ENCODE assay signal across 8 mouse cellular contexts in the genomic region with DNA sequence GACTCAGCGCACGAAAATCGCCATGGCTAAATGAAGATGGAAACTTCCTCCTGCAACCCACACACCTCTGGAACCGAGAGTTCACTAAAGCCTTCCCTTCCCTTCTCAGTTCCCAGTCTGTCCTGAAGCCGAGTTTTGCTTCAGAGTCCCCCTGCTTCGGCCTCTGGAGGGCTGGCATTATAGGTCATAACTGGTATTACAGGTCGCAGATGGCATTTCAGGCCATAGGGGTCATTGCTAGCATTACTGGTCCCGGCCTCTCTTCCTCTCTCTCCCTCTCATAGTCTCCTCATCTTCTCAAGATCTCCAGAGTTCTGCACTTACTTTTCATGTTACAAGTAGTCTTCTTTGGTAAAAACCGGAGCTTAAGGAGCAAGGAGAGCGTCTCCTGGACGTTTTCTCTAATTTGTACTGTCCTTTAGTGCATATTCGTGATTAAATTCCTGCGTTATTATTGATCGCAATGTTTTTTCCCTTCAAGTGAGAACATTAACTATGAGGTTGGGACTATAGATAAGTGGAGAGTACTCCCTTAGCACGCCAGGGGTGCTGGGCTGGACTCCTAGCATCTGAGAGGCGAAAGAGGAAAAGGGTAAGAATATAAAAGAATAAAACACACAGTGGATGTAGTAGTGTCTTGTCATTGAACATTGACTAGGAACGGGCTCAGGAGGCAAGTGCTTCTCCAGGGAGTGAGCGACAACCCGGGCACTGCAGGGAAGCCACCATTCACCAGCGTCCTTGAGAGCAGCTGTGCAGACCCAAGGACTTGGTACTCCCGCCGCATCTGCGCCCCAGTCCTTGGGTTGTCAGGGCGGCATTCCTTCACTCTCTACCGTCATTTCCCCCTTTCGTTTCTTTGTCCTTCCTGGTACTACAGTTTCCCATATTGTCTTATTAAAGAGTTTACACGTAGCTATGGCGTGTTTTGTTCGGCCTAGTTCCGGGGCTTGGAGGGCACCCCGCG. TPM values are rescaled to one million over a fixed set of nuclear protein-coding genes. Genes with fewer than 3 reads are reported as not detected.
A peak's percentile ranks its signal among the peaks of the same experiment; 100 is the strongest.
DNase-seq lines count a peak whose midpoint lies in the region; ATAC-seq and TF ChIP-seq lines count a peak whose summit lies in the region.

No protein-coding gene starts in this region.

- no peak for TF ChIP-seq POLR2A in small intestine, adult 2 months (IDR thresholded peaks at IDR 0.05; ENCODE audit: low read depth, low read length)

- H3K4me2 ChIP-seq in forebrain, embryonic 11.5 days (ENCODE audit: low read depth, low read length, severe bottlenecking) = peak overlapping the region; percentile 83
- H3K4me2 ChIP-seq in kidney, embryonic 15.5 days = peak overlapping the region; percentile 70

- peak overlapping the region; percentile 90 for H3K9ac ChIP-seq in forebrain, embryonic 11.5 days (ENCODE audit: low read length)
- peak overlapping the region; percentile 91 for H3K9ac ChIP-seq in kidney, embryonic 15.5 days

- ATAC-seq in forebrain, embryonic 11.5 days (replicated peaks; ENCODE audit: low FRiP score) = peak; percentile 61
- peak; percentile 44 for ATAC-seq in kidney, embryonic 15.5 days (replicated peaks; ENCODE audit: low FRiP score)
- peak; percentile 16 for ATAC-seq in megakaryocyte, adult 5-6 weeks (ENCODE audit: poor library complexity, severe bottlenecking)

- WGBS in forebrain, embryonic 11.5 days = 10% methylated on average over 32 of the region's 32 CpGs
- 14% methylated on average over 32 of the region's 32 CpGs for WGBS in kidney, embryonic 15.5 days
- 29% methylated on average over 32 of the region's 32 CpGs for WGBS in small intestine, adult 2 months

- no peaks in the 10 kb centered on the region; the same call in 1 of the 2 replicates for H3K27me3 ChIP-seq in forebrain, embryonic 11.5 days (ENCODE audit: control insufficient read depth, insufficient read depth, low read length)
- no peaks in the 10 kb centered on the region for H3K27me3 ChIP-seq in kidney, embryonic 15.5 days
- no peaks in the 10 kb centered on the region for H3K27me3 ChIP-seq in small intestine, adult 2 months (ENCODE audit: control insufficient read depth, insufficient read depth, low read length)

- H3K4me1 ChIP-seq in forebrain, embryonic 11.5 days (replicated peaks; ENCODE audit: control insufficient read depth, insufficient read depth, low read length) = no peaks in the 10 kb centered on the region
- H3K4me1 ChIP-seq in kidney, embryonic 15.5 days = peaks cover 41% of the 10 kb centered on the region
- peaks cover 6% of the 10 kb centered on the region for H3K4me1 ChIP-seq in small intestine, adult 2 months (ENCODE audit: control insufficient read depth, insufficient read depth, insufficient read length, low read length)

- intact Hi-C loops in left cerebral cortex, adult 2 months (cut with DNase I) = loop anchor here (2.0 to 5.0 kb wide), 3 partner anchors 42 to 141 kb away; no protein-coding TSS in a partner anchor

- no peaks in the 10 kb centered on the region for H3K36me3 ChIP-seq in forebrain, embryonic 11.5 days (ENCODE audit: control insufficient read depth, insufficient read depth, low read length)
- H3K36me3 ChIP-seq in kidney, embryonic 15.5 days = no peaks in the 10 kb centered on the region
- peaks cover 8% of the 10 kb centered on the region for H3K36me3 ChIP-seq in small intestine, adult 2 months (ENCODE audit: control insufficient read depth, insufficient read depth, low read length)

- H3K27ac ChIP-seq in left cerebral cortex, adult 2 months = peak overlapping the region; percentile 89
- 0 out of 2 replicates have a peak overlapping the region, but pooled peaks have one; percentile 14 for H3K27ac ChIP-seq in forebrain, embryonic 11.5 days (ENCODE audit: low read depth, low read length)
- H3K27ac ChIP-seq in kidney, embryonic 15.5 days = peak overlapping the region; percentile 84
- H3K27ac ChIP-seq in small intestine, adult 2 months (ENCODE audit: insufficient read depth, low read depth, low read length) = peak overlapping the region; percentile 74

- H3K9me3 ChIP-seq in forebrain, embryonic 11.5 days (ENCODE audit: control insufficient read depth, low read length) = no peaks in the 10 kb centered on the region; the same call in 1 of the 2 replicates
- no peaks in the 10 kb centered on the region for H3K9me3 ChIP-seq in kidney, embryonic 15.5 days (replicated peaks)

- peak in 1 of 2 experiments; percentile 22 for DNase-seq in left cerebral cortex, adult 2 months (ENCODE audit: extremely low spot score in 1 of 2, low spot score in 2 of 2)
- no peak for DNase-seq in left cerebral cortex, adult 11 months (ENCODE audit: low spot score)
- peak; percentile 72 to 86 for DNase-seq in adrenal gland, adult (ENCODE audit: inconsistent age in 2 of 2, low spot score in 1 of 2)
- DNase-seq in forebrain, embryonic 11.5 days (ENCODE audit: low spot score) = peak; percentile 52
- DNase-seq in gastrocnemius, adult 8-10 months (ENCODE audit: low spot score in 2 of 2) = no peak

- TF ChIP-seq CTCF in left cerebral cortex, adult 2 months (IDR thresholded peaks at IDR 0.05) = no peak; the same call in none of the 2 replicates
- no peak for TF ChIP-seq CTCF in small intestine, adult 2 months (IDR thresholded peaks at IDR 0.05; ENCODE audit: extremely low read depth, insufficient read length, insufficient replicate concordance, low read depth, low read length)

- H3K4me3 ChIP-seq in left cerebral cortex, adult 2 months = peak overlapping the region; percentile 78
- H3K4me3 ChIP-seq in forebrain, embryonic 11.5 days (ENCODE audit: low read depth, low read length) = peak overlapping the region; percentile 74
- H3K4me3 ChIP-seq in kidney, embryonic 15.5 days (replicated peaks) = peak overlapping the region; percentile 89
- peak overlapping the region; percentile 84 for H3K4me3 ChIP-seq in small intestine, adult 2 months (ENCODE audit: low read depth, low read length)

RNA-seq across cellular contexts. Expression of a gene that starts 0.8 kb away (rescaled TPM):
- 10 to 100 TPM; 22.6 to 24.7 TPM for total RNA-seq in left cerebral cortex, adult 2 months (2021)
- 38.0 and 40.3 TPM in 2 replicates for polyA plus RNA-seq in forebrain, embryonic 11.5 days (2014; fragmentation: Nextera tagmentation; extraction: Ambion mirVana)
- 54.0 and 54.5 TPM in 2 replicates for polyA plus RNA-seq in kidney, embryonic 15.5 days (2015; fragmentation: Nextera tagmentation; extraction: Ambion mirVana)
- 32.6 and 39.0 TPM in 2 replicates for total RNA-seq in megakaryocyte, adult 5-6 weeks (2015)
- total RNA-seq in megakaryocyte, adult 5-6 weeks (2017) = 46.7 and 47.2 TPM in 2 replicates
- 15.1 and 172 TPM in 2 replicates for polyA plus RNA-seq in small intestine, adult 2 months (2012; rRNA removed)
- total RNA-seq in gastrocnemius, adult 8-10 months (2022) = 10 to 100 TPM; 35.0 to 44.7 (median 40.1) TPM

Comparison
In these comparisons a context has a peak if more than half of its experiments do, and no peak if none do; other contexts are left out.
1. DNase-seq: peak in adrenal gland, adult (2 of 2) and forebrain, embryonic 11.5 days (single experiment); none in left cerebral cortex, adult 11 months (single experiment) and gastrocnemius, adult 8-10 months (0 of 2).
2. H3K27ac ChIP-seq: peak in every context shown above with its lines; median percentile 89 in left cerebral cortex, adult 2 months; 84 in kidney, embryonic 15.5 days; 74 in small intestine, adult 2 months; 14 in forebrain, embryonic 11.5 days.
3. Peak in every context shown above with its lines, with median percentiles within 50 percentile points of each other: H3K4me3 ChIP-seq and ATAC-seq.